Mouse (Mus musculus): ENCODE measurements around the gene Shisa2.
A peak's percentile ranks its signal among the peaks of the same experiment; 100 is the strongest.
"Not testable (repeated sequence)": the region's sequence is repeated elsewhere in the genome, so short reads cannot be mapped to it uniquely, and the experiment has no call there.

The Shisa2 gene

DNA sequence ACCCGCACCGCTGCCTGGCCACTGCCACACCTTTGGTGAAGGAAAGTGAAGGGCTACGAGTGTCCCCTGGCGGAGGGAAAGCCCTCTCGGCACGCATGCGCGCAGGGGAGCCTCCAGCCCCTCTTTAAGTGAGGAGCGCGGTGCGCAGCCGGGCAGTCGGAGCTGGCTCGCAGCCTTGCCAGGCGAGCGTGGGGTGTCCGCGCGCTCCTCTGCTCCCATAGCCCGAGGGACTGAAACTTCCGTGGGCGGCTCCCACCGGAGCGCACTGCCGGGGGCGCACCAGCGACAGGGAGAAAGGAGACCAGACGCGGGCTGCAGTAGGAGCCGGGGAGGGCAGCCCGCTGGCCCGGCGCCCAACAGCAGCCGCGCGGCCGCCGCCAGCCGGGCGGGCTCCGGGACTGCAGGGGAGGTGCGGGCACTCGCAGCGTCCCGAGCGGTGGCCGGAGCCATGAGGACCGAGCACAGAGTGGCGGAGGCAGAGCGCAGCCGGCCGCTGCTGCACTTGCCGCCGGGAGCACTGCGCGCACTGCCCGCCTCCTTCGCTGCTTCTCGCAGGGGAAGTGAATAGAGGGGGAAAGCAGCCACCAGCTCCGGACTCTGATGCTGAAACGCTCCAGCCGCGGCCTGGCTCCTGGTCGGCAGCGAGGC is at the start of gene Shisa2:
TSS of gene Shisa2 (plus strand) at position 151 of the 648 bp plus-strand sequence.
- DNase-seq (ENCODE audit: extremely low read depth, insufficient read length, low spot score) = no peak

GRCm38 (mm10) chr14:59576385-59576784 is 48.7 kb upstream of the Shisa2 start:
- DNase-seq (ENCODE audit: extremely low read depth, insufficient read length, low spot score) = no peak

GRCm38 (mm10) chr14:59590614-59591013 is 34.5 kb upstream of the Shisa2 start:
- DNase-seq (ENCODE audit: extremely low read depth, insufficient read length, low spot score) = no peak

GRCm38 (mm10) chr14:59591901-59592300 is 33.2 kb upstream of the Shisa2 start:
- DNase-seq (ENCODE audit: extremely low read depth, insufficient read length, low spot score) = no peak

- no peak for DNase-seq (ENCODE audit: extremely low read depth, insufficient read length, low spot score)
These were observed 32.5 kb upstream of the Shisa2 start for GRCm38 (mm10) chr14:59592593-59592992.

DNA sequence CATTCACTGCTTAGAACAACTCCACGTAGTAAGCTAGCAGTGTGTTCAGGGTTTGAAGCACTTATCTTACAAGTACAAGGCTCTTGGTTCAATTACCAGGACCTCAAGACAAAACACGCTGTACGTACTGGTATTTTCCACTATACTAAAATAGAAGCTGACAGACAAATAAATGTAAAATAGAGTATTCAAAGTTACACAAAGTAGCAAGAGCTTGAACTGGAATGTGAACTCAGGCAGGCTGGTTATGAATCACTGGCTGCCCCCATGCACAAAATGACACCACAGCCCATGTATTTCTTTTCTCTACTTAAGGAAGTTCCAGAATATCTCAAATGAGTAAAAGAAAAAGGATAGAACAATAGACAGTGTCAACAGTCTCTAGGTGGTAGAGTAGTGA is 30.1 kb upstream of the Shisa2 start:
- DNase-seq (ENCODE audit: extremely low read depth, insufficient read length, low spot score) = no peak

GRCm38 (mm10) chr14:59597398-59598259 is 27.5 kb upstream of the Shisa2 start, which contains the start of gene Cdadc1:
TSS of gene Cdadc1 (minus strand) at chr14:59597959.
- DNase-seq (ENCODE audit: extremely low read depth, insufficient read length, low spot score) = peak; percentile 87

GRCm38 (mm10) chr14:59598260-59598627 is 26.9 kb upstream of the Shisa2 start:
- no peak for DNase-seq (ENCODE audit: extremely low read depth, insufficient read length, low spot score)

GRCm38 (mm10) chr14:59604002-59604645 is 21.0 kb upstream of the Shisa2 start:
- DNase-seq (ENCODE audit: extremely low read depth, insufficient read length, low spot score) = no peak

DNA sequence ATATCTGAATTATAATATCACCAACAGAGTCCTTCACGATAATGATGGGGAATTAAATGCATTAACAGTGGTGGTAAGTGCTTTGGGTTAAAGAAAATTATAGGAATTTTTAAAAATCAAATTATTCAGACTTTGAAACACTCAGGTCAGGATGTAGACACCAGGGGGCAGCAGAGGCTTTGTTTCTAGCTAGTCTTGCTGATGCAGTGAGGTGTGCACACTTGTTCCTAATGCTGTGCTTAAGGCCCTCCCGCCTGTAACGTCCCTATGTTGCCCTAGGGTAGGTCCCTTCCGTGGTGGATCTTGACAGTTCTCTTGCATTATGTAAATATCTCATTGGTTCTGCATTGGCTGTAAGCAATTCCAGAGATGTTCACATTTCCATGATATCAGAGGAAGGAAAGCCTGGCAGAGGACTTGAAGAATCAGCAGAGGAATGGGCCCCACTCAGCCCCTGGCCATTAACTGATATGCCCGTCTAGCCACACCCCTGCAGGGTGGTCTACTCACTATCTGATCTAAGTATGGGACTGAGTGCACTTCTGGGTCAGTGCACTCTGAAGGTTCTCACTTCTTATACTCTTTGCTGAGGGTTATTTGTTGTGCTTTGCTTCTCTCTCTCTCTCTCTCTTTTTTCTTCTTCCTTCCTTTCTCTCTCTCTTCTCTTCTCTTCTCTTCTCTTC is 19.3 kb upstream of the Shisa2 start:
- DNase-seq (ENCODE audit: extremely low read depth, insufficient read length, low spot score) = no peak

GRCm38 (mm10) chr14:59607021-59607420 is 18.1 kb upstream of the Shisa2 start:
- DNase-seq (ENCODE audit: extremely low read depth, insufficient read length, low spot score) = no peak

DNA sequence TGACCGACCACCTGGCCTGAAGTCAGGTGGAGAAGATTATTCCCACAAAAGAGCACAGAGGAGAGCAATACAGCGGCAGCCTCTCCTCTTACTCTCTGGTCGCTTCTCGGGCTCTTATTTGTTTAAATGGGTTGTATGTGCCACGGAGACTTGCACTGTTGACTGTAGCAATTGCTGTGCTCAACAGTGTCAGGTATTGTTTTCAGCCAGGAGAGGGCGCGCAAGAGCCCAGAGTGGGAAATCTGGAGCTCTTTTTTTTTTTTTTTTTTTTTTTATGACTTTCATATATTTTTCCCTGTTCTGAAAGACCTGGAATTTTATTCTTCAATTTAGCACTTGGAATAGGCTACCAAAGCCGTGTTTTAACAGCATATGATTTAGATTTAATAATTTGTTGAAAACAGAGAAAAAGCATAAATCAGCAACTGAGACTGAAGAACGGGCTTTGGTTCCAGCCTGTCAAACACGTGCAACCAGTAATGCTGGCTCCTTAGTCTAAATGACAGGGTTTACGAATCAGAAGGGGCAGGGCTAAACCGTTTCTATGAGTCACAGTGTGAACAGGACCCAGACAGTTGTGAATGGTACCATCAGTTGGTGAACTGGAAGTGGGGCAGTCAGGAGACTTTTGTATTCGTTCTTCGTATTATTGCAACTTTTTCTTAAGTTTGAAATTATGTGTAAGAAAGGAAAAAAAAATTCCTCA is 12.0 kb upstream of the Shisa2 start:
- no peak for DNase-seq (ENCODE audit: extremely low read depth, insufficient read length, low spot score)

DNA sequence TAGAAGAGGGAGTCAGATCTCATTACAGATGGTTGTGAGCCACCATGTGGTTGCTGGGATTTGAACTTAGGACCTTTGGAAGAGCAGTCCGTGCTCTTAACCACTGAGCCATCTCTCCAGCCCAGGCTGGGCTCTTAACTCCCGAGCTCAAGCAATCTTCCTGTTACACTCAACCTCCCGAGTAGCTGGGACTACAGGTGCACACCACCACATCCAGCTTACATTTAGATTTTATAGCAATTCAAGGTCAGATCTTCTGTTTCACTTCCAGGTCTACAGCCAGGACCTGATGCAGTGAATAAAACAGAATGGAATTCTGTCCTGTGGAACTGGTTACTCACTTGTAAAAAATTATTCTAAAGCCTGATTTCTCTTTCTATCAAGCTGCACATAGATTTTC is 11.0 kb upstream of the Shisa2 start:
- DNase-seq (ENCODE audit: extremely low read depth, insufficient read length, low spot score) = not testable (repeated sequence)

DNA sequence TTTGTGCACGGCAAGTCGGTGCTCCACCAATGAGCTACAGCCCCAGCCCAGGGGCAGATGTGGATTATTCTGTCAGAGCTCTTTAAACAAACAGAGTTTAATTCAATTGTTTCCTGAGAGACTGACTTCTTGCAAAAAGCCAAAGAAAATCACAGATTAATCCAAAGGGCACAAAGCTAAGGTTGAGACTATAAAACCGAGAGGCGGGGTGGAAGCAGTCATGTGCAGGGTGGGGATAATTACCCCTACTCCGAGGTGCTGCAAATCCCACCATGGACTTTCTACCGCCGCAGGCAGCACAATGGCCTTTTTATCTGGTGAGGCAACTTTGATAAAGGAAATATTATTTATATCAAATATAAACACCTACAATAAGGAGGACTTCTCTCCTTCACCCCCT is 8.3 kb upstream of the Shisa2 start:
- no peak for DNase-seq (ENCODE audit: extremely low read depth, insufficient read length, low spot score)

GRCm38 (mm10) chr14:59624326-59624885 is 702 bp upstream of the Shisa2 start:
- DNase-seq (ENCODE audit: extremely low read depth, insufficient read length, low spot score) = no peak

- no peak for DNase-seq (ENCODE audit: extremely low read depth, insufficient read length, low spot score)
These were observed 777 bp downstream of the Shisa2 start for GRCm38 (mm10) chr14:59625806-59626364.

- no peak for DNase-seq (ENCODE audit: extremely low read depth, insufficient read length, low spot score)
These were observed 1.6 kb downstream of the Shisa2 start for GRCm38 (mm10) chr14:59626711-59627110.

DNA sequence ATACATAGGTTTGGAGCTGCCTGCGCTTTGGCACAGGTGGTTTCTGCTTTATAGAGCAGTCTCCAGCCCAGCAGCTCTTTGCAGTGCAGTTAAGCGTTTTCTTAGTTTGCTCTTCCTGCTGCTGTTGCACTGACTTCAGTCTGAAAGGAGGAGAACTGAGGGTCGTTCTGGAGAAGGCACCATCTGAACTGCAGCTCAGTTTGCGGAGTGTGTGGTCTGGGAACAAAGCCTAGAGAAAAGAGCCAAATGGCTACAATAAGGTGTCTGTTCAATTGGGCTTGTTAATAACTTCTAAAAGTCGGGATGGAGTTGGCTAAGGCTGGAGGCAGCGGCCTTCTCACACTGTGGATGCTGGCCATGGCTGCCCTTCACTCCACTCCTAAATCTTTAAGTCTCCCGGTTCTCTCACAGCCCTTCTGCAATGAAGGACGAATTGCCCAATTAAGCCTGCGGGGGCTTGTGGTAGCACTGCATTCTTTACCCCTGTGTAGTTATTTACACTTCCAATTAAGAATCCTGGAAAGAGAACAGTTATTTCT is 2.1 kb downstream of the Shisa2 start:
- DNase-seq (ENCODE audit: extremely low read depth, insufficient read length, low spot score) = no peak

DNA sequence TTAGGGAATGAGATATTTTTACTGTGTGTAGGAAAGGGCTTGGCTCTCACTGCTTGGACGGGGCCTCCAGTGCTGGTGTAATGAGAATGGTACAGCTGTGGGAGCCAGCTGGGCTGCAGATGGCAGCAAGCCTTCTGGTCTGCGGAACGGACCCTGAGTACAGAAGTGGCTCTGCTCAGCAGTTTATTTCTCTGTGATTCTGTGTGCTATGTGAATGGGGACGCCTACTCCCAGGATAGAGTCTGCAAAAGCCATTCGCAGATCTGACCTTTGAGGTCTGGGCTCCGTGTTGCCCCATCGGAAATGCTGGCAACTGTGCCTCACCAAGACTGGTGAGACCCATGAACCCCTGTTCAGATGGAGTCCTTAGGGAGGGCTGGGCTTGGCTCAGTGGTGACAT is 2.7 kb downstream of the Shisa2 start:
- DNase-seq (ENCODE audit: extremely low read depth, insufficient read length, low spot score) = no peak
